Mouse (Mus musculus) left cerebral cortex, adult 11 months (tissue): ENCODE data around the gene P2ry10b.

ENCODE experiments used
- DNase-seq: peaks from one replicate; pipeline ENCODE4 v3.0.0; 2022; ENCODE audit warnings: low spot score

Gene P2ry10b

GRCm38 (mm10) chrX:107148681-107149080, at the start of gene P2ry10b:
Gene P2ry10b, plus strand, starts transcription at chrX:107148927.
- no peak for DNase-seq

- no peak for DNase-seq
Observed at GRCm38 (mm10) chrX:107116333-107116732, 32.4 kb upstream of the P2ry10b start.

- DNase-seq, result no peak
Observed at GRCm38 (mm10) chrX:107116987-107117386, 31.7 kb upstream of the P2ry10b start.

- no peak for DNase-seq
Observed at GRCm38 (mm10) chrX:107143184-107143583, 5.5 kb upstream of the P2ry10b start.

GRCm38 (mm10) chrX:107143930-107144329, 4.8 kb upstream of the P2ry10b start:
- no peak for DNase-seq

- no peak for DNase-seq
Observed at GRCm38 (mm10) chrX:107149391-107149993, 765 bp downstream of the P2ry10b start.

GRCm38 (mm10) chrX:107150027-107150426, 1.3 kb downstream of the P2ry10b start:
- no peak for DNase-seq

GRCm38 (mm10) chrX:107150752-107151515, 2.2 kb downstream of the P2ry10b start:
- DNase-seq, result no peak

- DNase-seq, result no peak
Observed at GRCm38 (mm10) chrX:107156021-107156420, 7.3 kb downstream of the P2ry10b start.

- DNase-seq, result no peak
Observed at GRCm38 (mm10) chrX:107160496-107160895, 11.8 kb downstream of the P2ry10b start.

- no peak for DNase-seq
Observed at GRCm38 (mm10) chrX:107168281-107168680, 19.6 kb downstream of the P2ry10b start.

- DNase-seq, result no peak
Observed at GRCm38 (mm10) chrX:107169128-107169527, 20.4 kb downstream of the P2ry10b start.

GRCm38 (mm10) chrX:107178742-107179141, 30.0 kb downstream of the P2ry10b start:
- DNase-seq, result no peak

GRCm38 (mm10) chrX:107217577-107218090, 68.9 kb downstream of the P2ry10b start:
- DNase-seq, result no peak
